Mouse (Mus musculus) myocyte (in vitro differentiated cells): ENCODE measurements around the gene Hdac1. TPM values are rescaled to one million over a fixed set of nuclear protein-coding genes. Genes with fewer than 3 reads are reported as not detected.

Experiments
- H3K27me3 ChIP-seq: one replicate; pipeline ENCODE4 v1.6.1; 2011; ENCODE audit not compliant: control insufficient read depth, insufficient read depth, insufficient read length
- H3K36me3 ChIP-seq: one replicate; pipeline ENCODE4 v1.6.1; 2011; ENCODE audit not compliant: control insufficient read depth, insufficient read depth
- H3K4me2 ChIP-seq: one replicate; pipeline ENCODE4 v1.6.1; 2011; ENCODE audit warnings: low read depth, control low read depth
- H3K4me3 ChIP-seq: one replicate; pipeline ENCODE4 v1.5.1; 2011; ENCODE audit warnings: mild to moderate bottlenecking, control low read depth, moderate library complexity
- H3K79me2 ChIP-seq: one replicate; pipeline ENCODE4 v1.6.1; 2011; ENCODE audit not compliant: control insufficient read depth, insufficient read depth
- H3ac ChIP-seq: one replicate; pipeline ENCODE4 v1.6.1; 2011; ENCODE audit not compliant: control insufficient read depth, insufficient read length
- CEBPB ChIP-seq: IDR thresholded peaks from 2 replicates; pipeline ENCODE4 v1.6.1; 2011; ENCODE audit warnings: mild to moderate bottlenecking, moderate library complexity; ENCODE audit not compliant: poor library complexity, insufficient read depth, severe bottlenecking
- E2F4 ChIP-seq: IDR thresholded peaks from one replicate; pipeline ENCODE4 v1.6.1; 2011; ENCODE audit warnings: mild to moderate bottlenecking, control low read depth, moderate library complexity; ENCODE audit not compliant: insufficient read depth
- MAX ChIP-seq: IDR thresholded peaks from one replicate; pipeline ENCODE4 v1.6.1; 2011; ENCODE audit warnings: low read depth, mild to moderate bottlenecking, control low read depth
- MYOD1 ChIP-seq, 3 experiments: IDR thresholded peaks; one replicate each; pipeline ENCODE4 v1.6.1; 2011; ENCODE audit warnings: control low read depth in 2 of 3, low read depth in 2 of 3, mild to moderate bottlenecking in 2 of 3, moderate library complexity in 1 of 3; ENCODE audit not compliant: insufficient read length in 2 of 3, control insufficient read depth in 1 of 3
- MYOG ChIP-seq, 3 experiments: IDR thresholded peaks; one replicate each; pipeline ENCODE4 v1.6.1; 2011; ENCODE audit warnings: control low read depth in 2 of 3, low read depth in 2 of 3, mild to moderate bottlenecking in 2 of 3; ENCODE audit not compliant: insufficient read length in 2 of 3, control insufficient read depth in 1 of 3, insufficient read depth in 1 of 3
- POLR2A ChIP-seq: IDR thresholded peaks from one replicate; pipeline ENCODE4 v1.6.1; 2011; ENCODE audit warnings: low read depth, mild to moderate bottlenecking, control low read depth, moderate library complexity; ENCODE audit not compliant: insufficient read length
- POLR2AphosphoS2 ChIP-seq: IDR thresholded peaks from one replicate; pipeline ENCODE4 v1.6.1; 2011; ENCODE audit warnings: low read depth, control low read depth; ENCODE audit not compliant: insufficient read length
- REST ChIP-seq: IDR thresholded peaks from one replicate; pipeline ENCODE4 v1.6.1; 2011; ENCODE audit warnings: mild to moderate bottlenecking, control low read depth, moderate library complexity; ENCODE audit not compliant: insufficient read depth, insufficient read length
- SRF ChIP-seq: IDR thresholded peaks from one replicate; pipeline ENCODE4 v1.6.1; 2011; ENCODE audit warnings: low read depth; ENCODE audit not compliant: control insufficient read depth, insufficient read length
- TCF12 ChIP-seq: IDR thresholded peaks from one replicate; pipeline ENCODE4 v1.6.1; 2011; ENCODE audit warnings: mild to moderate bottlenecking, control low read depth; ENCODE audit not compliant: poor library complexity, insufficient read depth, severe bottlenecking
- TCF3 ChIP-seq: IDR thresholded peaks from one replicate; pipeline ENCODE4 v1.6.1; 2011; ENCODE audit warnings: low read depth, control low read depth; ENCODE audit not compliant: insufficient read length
- USF1 ChIP-seq: IDR thresholded peaks from one replicate; pipeline ENCODE4 v1.6.1; 2011; ENCODE audit warnings: low read depth, mild to moderate bottlenecking, control low read depth, moderate library complexity
- polyA plus RNA-seq: library from polyadenylated mRNA; unstranded; fragments of >200 nt; fragmentation: generic; extraction: Trizol; gene quantifications from one replicate; pipeline ENCODE4 v1.2.1, GENCODE M21; 2012; ENCODE audit warnings: missing spikeins

The Hdac1 gene
- polyA plus RNA-seq, 1 experiment, result 50.4 TPM

- Histone ChIP-seq H3ac (no peak overlapping the region), H3K4me3 (no peak overlapping the region), H3K27me3 (no peaks in the 10 kb centered on the region), H3K36me3 (no peaks in the 10 kb centered on the region), H3K79me2 (no peaks in the 10 kb centered on the region), H3K4me2 (no peak overlapping the region)
- TF ChIP-seq POLR2AphosphoS2, result no peak
- peak in 2 of 3 experiments; percentile 63 to 68 for TF ChIP-seq MYOG (IDR thresholded peaks at IDR 0.05; ENCODE audit: control insufficient read depth in 1 of 3, insufficient read depth in 1 of 3, insufficient read length in 2 of 3, low read depth in 2 of 3)
- TF ChIP-seq MYOD1 (IDR thresholded peaks at IDR 0.05; ENCODE audit: control insufficient read depth in 1 of 3, insufficient read length in 2 of 3, low read depth in 2 of 3), result peak in 2 of 3 experiments; percentile 22 to 53
Measured at GRCm38 (mm10) chr4:129576863-129577491, 34.5 kb upstream of the Hdac1 start.

GRCm38 (mm10) chr4:129575171-129575844 is 32.8 kb upstream of the Hdac1 start:
- H3ac ChIP-seq, result no peak overlapping the region
- H3K79me2 ChIP-seq, result no peaks in the 10 kb centered on the region
- H3K4me2 ChIP-seq, result peak overlapping the region; percentile 24

DNA sequence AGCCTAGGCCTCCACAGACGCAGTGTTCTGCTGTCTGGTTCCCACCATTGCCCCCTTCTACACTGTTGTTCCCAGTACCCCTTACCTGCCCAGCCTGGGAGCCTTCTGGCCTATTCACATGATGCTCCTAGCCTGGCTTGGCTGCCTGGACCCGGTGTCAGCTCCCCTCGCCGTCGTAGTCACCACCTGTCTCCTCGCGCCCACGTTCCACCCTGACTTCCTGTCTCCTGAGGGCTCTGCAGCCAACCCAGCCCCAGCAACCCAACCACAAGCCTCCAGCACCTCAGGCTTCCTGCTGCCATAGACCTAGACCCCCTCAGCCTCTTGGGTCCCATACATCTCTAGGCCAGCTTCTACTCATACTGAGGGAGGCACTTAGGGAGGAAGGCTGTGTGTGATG is 30.9 kb upstream of the Hdac1 start, which contains the start of gene Lck:
Gene Lck, minus strand, starts transcription at position 212 of the 400 bp plus-strand sequence.
- H3K4me3 ChIP-seq, result no peak within 1 kb of the TSS
- H3ac ChIP-seq, result no peak within 1 kb of the TSS
- TF ChIP-seq USF1, result no peak
- H3K79me2 ChIP-seq, result no peaks in the 10 kb centered on the region
- no peaks in the 10 kb centered on the region for H3K27me3 ChIP-seq
- H3K4me2 ChIP-seq, result no peak within 1 kb of the TSS
- no peaks in the 10 kb centered on the region for H3K36me3 ChIP-seq

More at GRCm38 (mm10) chr4:129575171-129575844, 32.8 kb upstream of the Hdac1 start:
- TF ChIP-seq POLR2AphosphoS2 (no peak), E2F4 (no peak), USF1 (no peak), CEBPB (no peak), MYOG (IDR thresholded peaks at IDR 0.05; ENCODE audit: control insufficient read depth in 1 of 3, insufficient read depth in 1 of 3, insufficient read length in 2 of 3, low read depth in 2 of 3) (no peak), SRF (no peak), TCF12 (no peak), POLR2A (no peak), MYOD1 (IDR thresholded peaks at IDR 0.05; ENCODE audit: control insufficient read depth in 1 of 3, insufficient read length in 2 of 3, low read depth in 2 of 3) (no peak), MAX (no peak), TCF3 (no peak), REST (no peak)
- Histone ChIP-seq H3K27me3 (no peaks in the 10 kb centered on the region), H3K36me3 (no peaks in the 10 kb centered on the region), H3K4me3 (no peak overlapping the region)

GRCm38 (mm10) chr4:129573093-129573370 is 30.5 kb upstream of the Hdac1 start:
- H3K79me2 ChIP-seq, result no peaks in the 10 kb centered on the region
- H3K4me2 ChIP-seq, result no peak overlapping the region
- no peak for TF ChIP-seq POLR2A
- TF ChIP-seq SRF, result no peak
- H3ac ChIP-seq, result no peak overlapping the region
- no peaks in the 10 kb centered on the region for H3K36me3 ChIP-seq
- no peak overlapping the region for H3K4me3 ChIP-seq
- no peaks in the 10 kb centered on the region for H3K27me3 ChIP-seq

GRCm38 (mm10) chr4:129572236-129573092 is 30.0 kb upstream of the Hdac1 start:
- no peak for TF ChIP-seq TCF3
- no peak for TF ChIP-seq MYOG (IDR thresholded peaks at IDR 0.05; ENCODE audit: control insufficient read depth in 1 of 3, insufficient read depth in 1 of 3, insufficient read length in 2 of 3, low read depth in 2 of 3)
- no peak for TF ChIP-seq MAX
- no peak for TF ChIP-seq TCF12
- no peak for TF ChIP-seq CEBPB
- no peak for TF ChIP-seq REST
- TF ChIP-seq USF1, result no peak
- no peak for TF ChIP-seq POLR2AphosphoS2
- no peak for TF ChIP-seq MYOD1 (IDR thresholded peaks at IDR 0.05; ENCODE audit: control insufficient read depth in 1 of 3, insufficient read length in 2 of 3, low read depth in 2 of 3)
- TF ChIP-seq E2F4, result no peak
- no peak for TF ChIP-seq POLR2A
- no peak for TF ChIP-seq SRF
- H3ac ChIP-seq, result no peak overlapping the region
- no peak overlapping the region for H3K4me2 ChIP-seq
- no peaks in the 10 kb centered on the region for H3K27me3 ChIP-seq
- no peaks in the 10 kb centered on the region for H3K36me3 ChIP-seq
- no peak overlapping the region for H3K4me3 ChIP-seq
- H3K79me2 ChIP-seq, result no peaks in the 10 kb centered on the region
